Mouse (Mus musculus) brain, embryonic 14.5 days (tissue): ENCODE measurements around the gene Mrpl43.

Experiments used
- CTCF ChIP-seq: fragments of 200-500 bp; IDR thresholded peaks from 2 replicates; pipeline ENCODE4 v1.5.1; 2012; ENCODE audit warnings: inconsistent platforms, mild to moderate bottlenecking, moderate library complexity, borderline replicate concordance; ENCODE audit not compliant: insufficient read depth, insufficient read length; ENCODE audit errors: extremely low read depth
- POLR2A ChIP-seq: fragments of 200-500 bp; IDR thresholded peaks from 2 replicates; pipeline ENCODE4 v1.6.1; 2012; ENCODE audit warnings: mild to moderate bottlenecking, inconsistent platforms, borderline replicate concordance; ENCODE audit not compliant: poor library complexity, insufficient read depth, insufficient read length, severe bottlenecking; ENCODE audit errors: extremely low read depth

DNA sequence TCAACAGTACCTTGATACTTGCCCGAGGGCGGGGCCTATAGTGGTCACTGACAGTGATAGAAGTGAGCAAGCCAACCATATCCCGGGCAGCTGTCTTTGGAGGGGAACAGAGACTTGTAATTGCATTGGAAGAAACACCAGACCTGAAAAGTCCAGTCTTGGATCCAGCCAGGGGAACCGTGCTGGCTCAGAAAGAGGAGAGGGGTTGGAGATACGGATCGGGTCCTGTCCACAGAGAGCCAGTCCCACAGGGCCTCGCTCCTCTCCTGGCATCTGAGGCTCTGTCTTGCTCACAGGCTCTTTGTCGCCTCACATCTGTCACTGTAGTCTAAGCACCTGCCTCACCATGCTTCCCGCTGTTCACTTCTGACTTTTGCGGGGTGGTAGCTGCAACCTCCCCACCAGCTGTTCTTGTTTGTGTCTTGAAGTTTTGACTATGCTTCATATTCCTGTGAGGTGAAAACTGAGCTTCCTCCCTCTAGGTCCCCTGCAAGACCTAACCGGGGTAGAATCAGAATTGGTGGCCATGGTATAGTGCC is 38.2 kb upstream of the Mrpl43 start:
- no peak for TF ChIP-seq CTCF
- TF ChIP-seq POLR2A: no peak
